Mouse (Mus musculus): ENCODE data around the gene Btbd9. TPM values are rescaled to one million over a fixed set of nuclear protein-coding genes. Genes with fewer than 3 reads are reported as not detected.
A peak's percentile ranks its signal among the peaks of the same experiment; 100 is the strongest.

The Btbd9 gene
- polyA plus RNA-seq, 1 experiment from 2014 or later: 139 TPM

DNA sequence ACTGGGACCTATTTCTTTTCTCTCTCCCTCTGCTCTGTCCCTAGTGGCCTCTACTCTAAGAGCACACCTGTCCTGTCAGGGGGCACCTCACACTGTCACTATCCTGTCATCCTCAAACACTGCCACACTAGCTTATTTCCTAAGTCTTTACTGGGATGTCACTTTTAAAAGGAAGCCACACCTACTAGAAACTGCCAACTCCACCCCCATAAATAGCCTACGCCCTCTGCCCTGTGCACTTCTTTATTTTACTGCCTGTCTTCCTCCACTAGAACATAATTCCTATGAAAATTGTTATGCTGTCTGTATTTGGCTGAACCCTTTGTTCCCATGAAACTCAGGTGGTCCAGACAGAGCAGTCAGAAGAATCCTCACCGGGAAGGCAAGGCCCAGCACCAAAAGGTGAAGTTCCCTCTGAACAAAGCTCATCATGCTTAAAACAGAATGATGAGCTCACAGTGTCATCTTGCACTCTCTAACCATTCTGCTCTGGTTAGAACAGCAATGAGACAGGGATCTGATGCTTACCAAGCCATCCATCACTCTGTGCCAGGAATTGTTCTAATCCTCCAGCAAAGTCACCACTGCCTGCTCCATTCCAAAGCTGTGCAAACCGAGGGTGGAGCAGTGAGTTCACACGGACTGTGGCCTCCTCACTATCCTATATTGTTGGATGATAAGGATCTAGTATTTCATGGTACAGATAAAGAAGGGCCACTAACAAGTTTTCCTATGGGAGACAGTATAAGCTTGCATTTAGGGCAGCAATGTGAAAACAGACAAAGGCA is 91.0 kb downstream of the Btbd9 start:
- Histone ChIP-seq H3K4me1 (replicated peaks) (0 out of 2 replicates have a peak, but pooled peaks cover 7% of the 10 kb centered on the region), H3K27ac (replicated peaks) (no peak overlapping the region), H3K27me3 (no peaks in the 10 kb centered on the region), H3K9ac (no peak overlapping the region), H3K4me3 (no peak overlapping the region), H3K4me2 (no peak overlapping the region), H3K9me3 (no peaks in the 10 kb centered on the region), H3K36me3 (no peaks in the 10 kb centered on the region)
- WGBS: 86% methylated on average over 4 of the region's 4 CpGs
- no peak for ATAC-seq (ENCODE audit: low FRiP score, low read depth)

DNA sequence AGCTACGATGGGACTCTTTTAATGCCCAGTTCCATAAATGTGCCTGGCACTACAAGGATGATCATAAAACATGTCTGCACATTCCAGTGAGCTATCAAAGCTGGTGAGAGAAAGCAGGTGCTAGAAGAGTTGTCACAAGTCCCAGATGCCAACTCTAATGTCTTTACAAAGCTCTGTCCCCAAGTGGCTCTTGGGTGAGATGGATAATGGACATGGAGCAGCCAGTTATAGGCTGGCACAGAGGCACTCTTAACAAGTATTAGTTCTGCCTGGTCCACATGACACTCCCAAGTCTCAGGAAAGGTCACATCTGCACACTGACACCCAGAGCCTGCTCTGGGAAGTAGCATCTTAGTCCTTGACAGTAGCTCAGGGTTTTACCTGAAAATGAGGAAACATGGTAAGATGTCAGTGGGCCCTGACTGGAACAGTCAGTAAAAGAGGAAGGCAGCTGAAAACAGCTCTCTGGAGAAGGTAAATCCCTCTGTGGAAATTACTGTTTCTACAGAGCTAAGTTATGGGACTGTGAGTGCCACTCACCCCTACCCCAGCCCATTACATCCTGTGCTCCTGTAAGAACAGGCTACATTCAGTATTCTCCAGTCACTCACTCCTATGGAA is 91.7 kb downstream of the Btbd9 start:
- Histone ChIP-seq H3K4me1 (replicated peaks) (0 out of 2 replicates have a peak, but pooled peaks cover 2% of the 10 kb centered on the region), H3K27me3 (no peaks in the 10 kb centered on the region), H3K4me2 (no peak overlapping the region), H3K9ac (no peak overlapping the region), H3K27ac (replicated peaks) (no peak overlapping the region), H3K36me3 (no peaks in the 10 kb centered on the region), H3K4me3 (no peak overlapping the region), H3K9me3 (no peaks in the 10 kb centered on the region)
- no peak for ATAC-seq (ENCODE audit: low FRiP score, low read depth)
- WGBS: 93% methylated on average over 1 of the region's 1 CpGs

DNA sequence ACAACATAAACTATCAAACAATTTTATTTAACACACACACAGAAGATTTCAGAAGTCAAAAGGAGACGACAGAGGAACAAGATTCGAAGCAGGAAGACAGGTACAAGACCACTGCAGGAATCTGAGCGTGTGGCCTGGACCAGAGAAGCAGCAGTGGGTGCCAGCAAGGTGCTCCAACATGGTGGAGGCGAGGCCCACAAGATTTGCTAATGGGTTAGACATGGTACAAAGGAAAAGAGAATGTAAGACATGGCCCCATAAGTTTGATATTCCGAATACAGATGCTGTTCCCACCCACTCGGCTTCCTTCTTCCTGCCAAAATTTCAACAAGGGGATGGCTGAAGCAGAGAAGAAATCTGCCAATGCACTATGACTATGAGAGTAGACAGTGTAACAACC is 94.5 kb downstream of the Btbd9 start:
- Histone ChIP-seq H3K4me1 (replicated peaks) (0 out of 2 replicates have a peak, but pooled peaks cover 3% of the 10 kb centered on the region), H3K27me3 (no peaks in the 10 kb centered on the region), H3K9ac (no peak overlapping the region), H3K4me3 (no peak overlapping the region), H3K4me2 (no peak overlapping the region), H3K9me3 (no peaks in the 10 kb centered on the region), H3K36me3 (no peaks in the 10 kb centered on the region), H3K27ac (replicated peaks) (no peak overlapping the region)
- WGBS: 95% methylated on average over 6 of the region's 6 CpGs
- ATAC-seq (ENCODE audit: low FRiP score, low read depth): no peak

DNA sequence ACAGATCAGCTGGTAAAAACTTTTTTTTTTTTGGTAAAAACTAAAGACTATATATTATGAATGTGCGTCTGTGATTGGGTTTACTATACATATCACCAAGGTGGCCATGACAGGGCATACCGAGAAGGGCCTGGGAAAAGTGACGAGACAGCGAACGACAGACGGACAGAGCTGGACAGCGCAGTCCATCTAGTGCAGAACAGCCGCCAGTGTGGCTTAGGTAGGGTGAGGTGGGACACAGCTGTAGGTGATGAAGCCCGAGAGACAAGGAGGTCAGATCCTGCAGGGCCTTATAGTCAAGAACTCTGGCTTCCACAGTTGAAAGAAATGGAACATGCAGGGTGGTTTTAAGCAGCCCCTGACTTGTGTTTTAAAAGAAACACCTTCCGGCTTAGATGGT is 94.9 kb downstream of the Btbd9 start:
- Histone ChIP-seq H3K4me3 (no peak overlapping the region), H3K4me1 (replicated peaks) (0 out of 2 replicates have a peak, but pooled peaks cover 3% of the 10 kb centered on the region), H3K27ac (replicated peaks) (no peak overlapping the region), H3K9me3 (no peaks in the 10 kb centered on the region), H3K36me3 (no peaks in the 10 kb centered on the region), H3K27me3 (no peaks in the 10 kb centered on the region), H3K4me2 (no peak overlapping the region), H3K9ac (no peak overlapping the region)
- no peak for ATAC-seq (ENCODE audit: low FRiP score, low read depth)
- WGBS: 96% methylated on average over 10 of the region's 10 CpGs

DNA sequence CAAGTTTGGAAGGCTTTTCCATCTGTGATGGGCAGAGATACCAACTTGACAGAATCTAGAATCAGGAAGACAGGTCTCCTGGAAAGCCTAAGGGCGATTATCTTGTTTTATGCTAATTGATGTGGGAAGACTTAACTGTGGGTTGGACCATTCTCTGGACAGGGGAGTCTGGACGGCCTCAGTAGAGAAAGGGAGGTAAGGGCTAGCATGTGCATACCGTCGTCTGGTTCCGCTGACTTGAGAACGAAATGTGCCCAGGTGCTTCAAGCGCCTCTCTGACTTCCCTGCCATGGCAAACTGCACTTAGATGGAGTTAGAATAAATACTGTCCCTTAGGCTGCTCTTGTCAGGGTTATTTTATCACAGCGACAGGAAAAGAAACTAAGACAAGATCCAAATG is 95.9 kb downstream of the Btbd9 start:
- H3K4me1 ChIP-seq (replicated peaks): 0 out of 2 replicates have a peak, but pooled peaks cover 3% of the 10 kb centered on the region
- WGBS: 87% methylated on average over 8 of the region's 8 CpGs
- no peak overlapping the region for H3K9ac ChIP-seq
- no peak overlapping the region for H3K4me2 ChIP-seq
- no peak for ATAC-seq (ENCODE audit: low FRiP score, low read depth)
- H3K36me3 ChIP-seq: no peaks in the 10 kb centered on the region
- no peak overlapping the region for H3K27ac ChIP-seq (replicated peaks)
- H3K4me3 ChIP-seq: no peak overlapping the region
- no peaks in the 10 kb centered on the region for H3K27me3 ChIP-seq
- no peaks in the 10 kb centered on the region for H3K9me3 ChIP-seq

DNA sequence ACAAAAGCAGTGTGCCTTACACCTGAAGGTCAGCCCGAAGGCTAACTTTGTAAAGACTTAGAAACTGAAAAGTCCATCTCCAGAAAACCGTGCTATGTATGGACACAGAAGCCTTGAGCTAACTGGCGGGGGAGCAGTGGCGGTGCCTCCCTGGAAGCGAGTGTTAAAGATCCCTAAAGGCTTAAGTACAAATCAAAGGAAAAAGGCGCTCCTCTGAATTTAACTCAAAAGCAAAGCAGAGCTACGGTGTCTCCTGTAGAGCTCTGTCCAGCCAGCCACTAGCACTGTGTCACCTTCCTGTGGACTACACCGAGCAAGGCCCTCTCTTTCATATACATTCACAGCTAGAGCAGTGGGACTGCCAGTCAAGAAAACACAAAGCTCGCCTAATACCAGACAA is 98.1 kb downstream of the Btbd9 start:
- H3K36me3 ChIP-seq: no peaks in the 10 kb centered on the region
- H3K4me1 ChIP-seq (replicated peaks): peaks cover 14% of the 10 kb centered on the region
- H3K9me3 ChIP-seq: no peaks in the 10 kb centered on the region
- ATAC-seq (ENCODE audit: low FRiP score, low read depth): no peak
- no peak overlapping the region for H3K9ac ChIP-seq
- WGBS: 69% methylated on average over 9 of the region's 9 CpGs
- no peaks in the 10 kb centered on the region for H3K27me3 ChIP-seq
- no peak overlapping the region for H3K4me3 ChIP-seq
- H3K4me2 ChIP-seq: no peak overlapping the region
- H3K27ac ChIP-seq (replicated peaks): no peak overlapping the region

DNA sequence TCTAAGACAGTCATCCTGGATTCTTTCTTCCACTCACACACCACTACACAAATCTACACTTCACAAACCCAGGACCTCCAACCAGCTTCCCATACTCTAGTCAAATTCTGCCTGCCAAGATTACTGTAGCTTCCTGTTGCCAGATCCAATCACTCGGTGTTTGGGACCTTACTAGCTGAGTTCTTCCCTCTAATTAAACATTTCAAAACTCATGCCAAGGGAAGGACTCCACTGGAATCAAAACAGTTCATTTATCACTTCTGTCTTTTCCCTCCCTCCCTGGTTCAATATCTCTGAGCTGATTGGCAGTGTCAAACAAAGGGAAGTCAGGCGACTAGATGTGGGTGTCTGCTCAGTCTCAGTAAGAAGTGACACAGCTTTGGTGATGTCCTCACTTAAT is 101.7 kb downstream of the Btbd9 start:
- no peaks in the 10 kb centered on the region for H3K9me3 ChIP-seq
- no peak overlapping the region for H3K4me2 ChIP-seq
- H3K36me3 ChIP-seq: no peaks in the 10 kb centered on the region
- no peaks in the 10 kb centered on the region for H3K27me3 ChIP-seq
- no peak overlapping the region for H3K9ac ChIP-seq
- peak overlapping the region; percentile 38; the same call in 1 of the 2 replicates for H3K27ac ChIP-seq (replicated peaks)
- peaks cover 26% of the 10 kb centered on the region for H3K4me1 ChIP-seq (replicated peaks)
- WGBS: 52% methylated on average over 2 of the region's 2 CpGs
- ATAC-seq (ENCODE audit: low FRiP score, low read depth): no peak
- no peak overlapping the region for H3K4me3 ChIP-seq

DNA sequence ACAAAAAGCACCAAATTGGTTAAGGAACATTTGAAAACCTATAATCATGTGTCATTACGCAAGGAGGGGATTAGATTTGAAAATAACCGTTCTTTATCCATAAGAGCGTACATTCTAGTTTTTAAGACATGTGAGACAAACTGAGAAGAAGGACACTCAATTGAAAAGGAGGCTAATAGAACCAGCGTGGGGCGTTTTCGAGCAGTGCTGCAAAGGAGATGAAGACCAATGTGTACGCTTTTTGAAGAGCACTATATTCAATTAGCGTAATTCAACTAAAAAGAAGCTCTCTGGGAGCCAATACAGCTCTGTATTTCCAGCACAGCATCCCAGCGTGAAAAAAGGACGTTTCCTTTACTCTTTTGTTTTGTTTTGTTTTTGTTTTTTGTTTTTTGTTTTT is 103.5 kb downstream of the Btbd9 start:
- WGBS: 85% methylated on average over 10 of the region's 10 CpGs
- H3K27ac ChIP-seq (replicated peaks): no peak overlapping the region
- no peak overlapping the region for H3K4me2 ChIP-seq
- no peaks in the 10 kb centered on the region for H3K27me3 ChIP-seq
- no peak overlapping the region for H3K4me3 ChIP-seq
- H3K36me3 ChIP-seq: no peaks in the 10 kb centered on the region
- ATAC-seq (ENCODE audit: low FRiP score, low read depth): no peak
- H3K9me3 ChIP-seq: no peaks in the 10 kb centered on the region
- H3K4me1 ChIP-seq (replicated peaks): peaks cover 35% of the 10 kb centered on the region
- H3K9ac ChIP-seq: no peak overlapping the region

DNA sequence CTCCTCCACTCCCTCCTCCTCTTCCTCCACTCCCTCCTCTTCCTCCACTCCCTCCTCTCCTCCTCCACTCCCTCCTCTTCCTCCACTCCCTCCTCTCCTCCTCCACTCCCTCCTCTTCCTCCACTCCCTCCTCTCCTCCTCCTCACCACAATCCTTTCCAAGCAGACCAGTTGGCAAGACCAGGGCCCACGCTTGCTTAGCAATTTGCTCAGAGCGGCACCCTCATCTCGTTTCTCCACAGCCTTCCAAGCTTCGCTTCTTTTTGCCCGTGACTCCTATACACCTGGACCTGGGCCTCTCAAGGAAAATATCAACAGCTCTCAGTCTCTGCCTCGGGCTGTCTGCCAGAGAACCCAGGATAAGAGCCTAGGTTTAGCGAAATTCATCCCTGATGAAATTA is 104.8 kb downstream of the Btbd9 start:
- no peak overlapping the region for H3K4me3 ChIP-seq
- H3K4me2 ChIP-seq: no peak overlapping the region
- H3K27me3 ChIP-seq: no peaks in the 10 kb centered on the region
- 77% methylated on average over 7 of the region's 7 CpGs for WGBS
- peaks cover 41% of the 10 kb centered on the region for H3K4me1 ChIP-seq (replicated peaks)
- no peaks in the 10 kb centered on the region for H3K9me3 ChIP-seq
- H3K9ac ChIP-seq: no peak overlapping the region
- H3K36me3 ChIP-seq: no peaks in the 10 kb centered on the region
- H3K27ac ChIP-seq (replicated peaks): no peak overlapping the region
- ATAC-seq (ENCODE audit: low FRiP score, low read depth): no peak

DNA sequence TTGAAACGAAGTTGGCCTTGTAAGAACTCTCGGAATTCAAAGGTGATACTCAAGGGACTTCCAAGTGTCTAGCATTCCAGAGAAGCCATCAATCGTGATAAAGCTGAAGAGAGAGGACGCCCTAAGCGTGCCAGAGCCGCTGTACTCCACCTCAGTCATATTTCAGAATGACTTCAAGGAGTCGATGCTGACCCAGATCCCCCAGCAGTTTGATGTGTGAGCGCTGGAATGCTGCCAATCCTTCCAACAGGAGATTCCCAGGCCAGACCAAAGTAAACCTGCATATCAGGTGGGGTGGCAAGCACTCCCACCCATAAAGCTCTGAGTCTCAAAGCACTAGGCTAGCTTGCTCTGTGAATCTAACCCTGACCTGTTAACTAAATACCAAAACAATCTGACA is 105.5 kb downstream of the Btbd9 start:
- WGBS: 55% methylated on average over 8 of the region's 8 CpGs
- Histone ChIP-seq H3K4me3 (no peak overlapping the region), H3K27me3 (no peaks in the 10 kb centered on the region), H3K9me3 (no peaks in the 10 kb centered on the region), H3K4me2 (no peak overlapping the region), H3K36me3 (no peaks in the 10 kb centered on the region), H3K9ac (no peak overlapping the region), H3K4me1 (replicated peaks) (peaks cover 41% of the 10 kb centered on the region), H3K27ac (replicated peaks) (no peak overlapping the region; the same call in 1 of the 2 replicates)
- ATAC-seq (ENCODE audit: low FRiP score, low read depth): no peak

DNA sequence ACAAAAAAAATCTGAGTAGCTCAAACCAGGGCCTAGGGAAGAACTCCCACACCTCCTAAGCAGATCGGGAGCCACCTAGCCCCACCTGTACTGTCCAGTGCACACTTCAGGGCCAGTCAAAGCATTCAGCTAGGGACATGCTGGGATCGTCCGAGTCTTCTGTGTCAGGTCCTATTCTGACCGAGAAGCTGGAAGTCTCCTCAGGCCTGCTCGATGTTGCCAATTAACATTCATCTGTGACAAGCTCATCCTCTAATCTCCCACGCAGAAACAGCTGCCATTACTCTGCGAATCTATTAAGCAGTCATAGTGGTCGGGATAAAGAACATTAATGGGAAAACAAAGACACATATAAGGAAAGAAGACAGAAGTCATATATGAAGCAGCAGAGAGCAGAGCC is 106.0 kb downstream of the Btbd9 start:
- Histone ChIP-seq H3K27me3 (no peaks in the 10 kb centered on the region), H3K27ac (replicated peaks) (no peak overlapping the region)
- 41% methylated on average over 8 of the region's 8 CpGs for WGBS

DNA sequence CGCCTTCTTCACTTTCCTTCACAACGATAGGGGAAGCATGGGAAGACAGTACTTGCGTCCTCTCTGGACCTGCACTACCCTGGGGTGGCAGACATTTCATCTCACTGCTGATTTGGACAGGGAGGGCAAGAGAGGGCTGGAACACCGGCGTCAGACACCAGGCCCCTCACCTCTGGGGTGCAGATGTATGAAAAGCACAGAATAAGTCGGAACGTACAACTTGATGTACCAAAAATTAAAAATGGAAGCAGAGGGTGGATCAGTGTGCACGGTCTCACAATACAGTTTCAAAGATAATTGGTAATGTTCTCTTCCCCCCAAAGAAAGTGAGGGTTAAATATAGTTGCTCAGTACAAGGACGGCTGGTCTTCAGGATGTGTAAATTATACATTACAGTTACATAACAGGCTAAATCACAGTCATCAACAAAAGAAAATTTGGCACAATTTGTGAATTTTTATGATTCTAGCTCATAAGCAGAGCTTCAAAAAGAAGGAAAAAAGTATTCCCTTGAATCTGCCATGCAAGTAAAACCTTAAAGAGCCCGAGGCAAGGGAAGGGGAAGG is 106.7 kb downstream of the Btbd9 start:
- Histone ChIP-seq H3K4me3 (no peak overlapping the region), H3K9ac (no peak overlapping the region), H3K4me2 (no peak overlapping the region), H3K4me1 (replicated peaks) (peaks cover 33% of the 10 kb centered on the region), H3K36me3 (no peaks in the 10 kb centered on the region), H3K9me3 (no peaks in the 10 kb centered on the region), H3K27me3 (no peaks in the 10 kb centered on the region), H3K27ac (replicated peaks) (no peak overlapping the region)
- ATAC-seq (ENCODE audit: low FRiP score, low read depth): no peak
- 77% methylated on average over 10 of the region's 10 CpGs for WGBS

More for the DNA sequence above, 106.0 kb downstream of the Btbd9 start:
- Histone ChIP-seq H3K9me3 (no peaks in the 10 kb centered on the region), H3K4me2 (no peak overlapping the region), H3K4me1 (replicated peaks) (peaks cover 40% of the 10 kb centered on the region), H3K4me3 (no peak overlapping the region), H3K36me3 (no peaks in the 10 kb centered on the region), H3K9ac (no peak overlapping the region)
- ATAC-seq (ENCODE audit: low FRiP score, low read depth): no peak

Data from hindbrain, embryonic 15.5 days (tissue).